Mouse (Mus musculus): ENCODE results near the gene Mrpl11.
A peak's percentile ranks its signal among the peaks of the same experiment; 100 is the strongest.
"Not testable (repeated sequence)": the region's sequence is repeated elsewhere in the genome, so short reads cannot be mapped to it uniquely, and the experiment has no call there.

The Mrpl11 gene

DNA sequence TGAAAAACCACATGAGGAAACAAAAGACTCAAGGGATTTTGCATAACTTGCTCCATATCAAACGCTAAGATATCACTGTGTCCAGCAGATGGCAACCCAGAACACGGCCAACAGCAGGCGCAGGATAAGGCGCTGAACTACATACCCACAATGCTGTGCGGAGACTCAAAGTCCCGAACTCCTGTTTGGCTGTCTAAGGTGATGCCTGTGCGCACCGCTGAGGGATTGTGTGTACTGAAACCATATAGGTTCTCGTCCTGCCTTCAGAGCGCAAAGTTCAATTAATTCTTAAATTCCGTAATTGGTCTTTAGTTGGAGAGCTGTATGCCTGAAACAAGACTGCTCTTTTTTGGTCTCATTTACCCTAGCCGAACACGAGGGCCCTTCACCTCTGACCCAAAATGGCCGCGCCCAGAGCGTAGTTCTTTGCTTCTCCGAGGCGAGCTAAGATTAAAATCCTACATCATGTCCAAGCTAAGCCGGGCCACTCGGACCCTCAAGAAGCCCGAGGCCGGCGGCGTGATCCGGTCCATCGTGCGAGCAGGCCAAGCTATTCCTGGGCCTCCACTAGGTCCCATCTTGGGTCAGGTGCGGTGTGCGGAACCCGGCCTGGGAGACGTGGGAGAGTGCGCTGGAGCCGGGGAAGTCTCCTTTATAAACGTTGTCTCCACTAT, at the start of gene Mrpl11:
Mrpl11 (plus strand) TSS at position 220 of the 674 bp plus-strand sequence.
- DNase-seq = peak; percentile 87

DNA sequence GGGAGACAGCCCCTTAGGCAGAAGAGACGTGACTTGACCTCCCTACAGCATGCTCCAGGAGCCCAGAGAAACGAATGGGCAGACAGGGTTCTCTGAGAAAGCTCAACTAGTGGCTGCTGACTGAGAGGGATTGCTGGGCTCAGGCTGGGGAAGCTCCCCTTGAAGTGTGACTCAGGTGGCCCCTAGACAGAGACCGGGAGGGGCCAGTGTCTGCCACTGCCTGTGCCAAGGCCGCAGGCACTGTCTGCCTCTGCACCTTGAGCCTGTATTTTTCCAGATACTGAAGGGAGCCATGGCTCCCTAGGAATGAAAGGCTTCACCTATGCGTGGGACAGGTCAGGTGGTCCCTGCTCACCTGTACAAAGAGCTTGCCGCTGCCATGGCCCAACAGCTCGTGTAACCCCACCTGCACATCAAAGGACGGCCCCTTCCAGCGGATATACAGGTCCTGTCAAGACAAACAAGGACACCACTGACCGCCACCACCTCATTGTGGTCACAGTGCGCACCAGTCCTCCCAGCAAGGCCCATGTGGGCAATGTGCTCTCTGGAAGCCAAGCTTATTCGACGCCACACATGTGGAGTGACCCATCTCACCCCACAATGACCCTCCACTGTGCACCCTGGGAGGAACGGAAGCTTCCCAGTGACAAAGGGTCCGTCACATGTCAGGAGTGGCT, 45.9 kb upstream of the Mrpl11 start:
- no peak for DNase-seq

DNA sequence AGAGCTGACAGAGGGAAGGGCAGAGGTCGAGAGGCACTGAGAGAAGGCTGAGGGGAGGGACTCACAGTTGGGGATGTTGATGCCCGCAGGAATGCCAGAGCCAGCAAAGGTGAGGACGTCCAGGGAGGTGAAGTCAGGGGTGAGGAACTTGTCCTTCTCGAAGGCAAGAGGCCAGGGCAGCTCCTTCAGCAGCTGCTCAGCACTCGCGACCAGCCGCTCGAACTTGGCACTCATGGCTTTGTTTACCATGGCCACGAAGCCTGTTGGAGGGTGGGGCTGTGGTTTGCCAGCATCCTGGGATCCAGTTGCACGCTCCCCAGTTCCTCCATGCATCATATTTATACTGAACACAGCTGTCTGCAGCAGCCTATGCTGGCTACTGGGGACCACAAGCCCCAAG, 45.1 kb upstream of the Mrpl11 start:
- DNase-seq = no peak

DNA sequence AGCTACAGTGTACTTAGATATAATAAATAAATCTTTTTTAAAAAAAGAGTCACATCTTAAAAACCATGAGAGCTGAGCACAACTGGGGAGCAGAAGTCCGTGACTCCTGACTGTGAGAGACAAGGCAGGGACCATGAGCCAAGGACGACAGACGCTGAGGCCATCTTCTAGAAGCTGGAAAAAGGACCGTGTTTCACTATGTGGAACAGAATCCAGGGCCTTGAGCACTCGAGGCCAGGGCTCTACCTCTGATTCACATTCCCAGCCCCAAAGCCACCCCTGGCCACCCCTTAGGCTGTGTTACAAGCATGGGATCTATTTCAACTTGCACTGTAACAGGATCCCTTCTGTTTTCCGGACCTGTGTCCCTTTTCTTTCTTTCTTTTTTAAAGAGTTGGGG, 42.3 kb upstream of the Mrpl11 start:
- DNase-seq = no peak

DNA sequence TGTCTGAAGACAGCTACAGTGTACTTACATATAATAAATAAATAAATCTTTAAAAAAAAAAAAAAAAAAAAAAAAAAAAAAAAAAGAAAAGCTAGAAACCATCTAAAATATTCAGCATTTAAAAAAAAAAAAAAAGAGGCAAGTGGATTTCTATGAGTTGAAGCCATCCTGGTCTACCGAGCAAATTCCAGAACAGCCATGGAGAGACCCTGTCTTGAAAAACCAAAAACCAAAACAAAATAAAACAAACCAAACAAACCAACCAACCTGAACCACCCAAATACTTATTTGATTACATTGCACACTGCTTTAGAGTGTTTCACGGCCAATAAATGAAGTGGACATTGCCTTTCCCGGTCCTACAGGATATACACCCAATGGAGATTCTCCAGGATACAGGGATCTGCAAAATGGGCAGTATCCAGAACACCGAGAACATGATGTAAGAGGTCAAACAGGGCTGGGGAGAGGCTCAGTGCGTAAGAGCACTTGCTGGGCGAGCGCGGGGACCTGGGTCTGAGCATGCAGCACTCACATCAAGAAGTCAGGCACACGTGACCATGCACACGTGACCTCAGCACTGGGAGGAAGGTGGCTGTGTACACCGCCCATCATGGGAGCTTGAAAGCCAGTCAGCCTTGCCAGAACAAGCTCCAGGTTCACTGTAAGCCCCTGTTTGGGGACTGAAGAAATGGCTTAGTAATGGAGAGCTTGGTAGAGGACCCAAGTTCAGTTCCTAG, 36.7 kb upstream of the Mrpl11 start:
- no peak for DNase-seq

DNA sequence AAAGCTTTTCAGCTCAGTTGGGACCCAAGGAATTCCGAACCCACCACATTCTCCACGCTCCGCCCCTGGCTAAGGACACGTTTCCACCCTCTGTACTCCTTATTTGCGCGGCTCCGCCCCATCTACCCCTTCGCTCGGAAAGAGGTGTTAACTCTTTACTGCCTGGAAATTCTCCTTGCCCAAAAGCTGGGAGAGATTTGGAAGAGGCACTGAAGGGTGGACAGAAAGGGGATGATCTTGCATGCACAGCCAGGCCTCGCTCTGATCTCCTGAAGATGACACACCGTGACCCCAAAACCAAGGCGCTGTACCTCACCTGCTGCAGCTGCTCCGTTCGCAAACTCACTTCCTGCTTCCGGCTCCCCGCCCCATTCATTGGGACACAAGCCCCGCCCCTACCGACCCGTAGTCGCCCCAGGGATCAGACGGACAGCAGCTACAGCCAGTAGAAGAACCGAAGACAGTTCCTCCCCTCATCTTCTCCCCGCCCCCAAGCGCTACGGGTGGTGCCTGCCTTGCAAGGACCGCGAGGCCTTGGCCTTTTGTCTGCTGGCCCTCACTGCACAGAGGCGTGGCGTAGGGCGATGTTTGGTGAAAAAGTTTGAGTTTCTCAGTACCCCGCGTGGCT, 33.9 kb upstream of the Mrpl11 start, which contains the start of gene Dpp3:
Dpp3 (minus strand) TSS at position 384 of the 628 bp plus-strand sequence.
- peak; percentile 100 for DNase-seq

DNA sequence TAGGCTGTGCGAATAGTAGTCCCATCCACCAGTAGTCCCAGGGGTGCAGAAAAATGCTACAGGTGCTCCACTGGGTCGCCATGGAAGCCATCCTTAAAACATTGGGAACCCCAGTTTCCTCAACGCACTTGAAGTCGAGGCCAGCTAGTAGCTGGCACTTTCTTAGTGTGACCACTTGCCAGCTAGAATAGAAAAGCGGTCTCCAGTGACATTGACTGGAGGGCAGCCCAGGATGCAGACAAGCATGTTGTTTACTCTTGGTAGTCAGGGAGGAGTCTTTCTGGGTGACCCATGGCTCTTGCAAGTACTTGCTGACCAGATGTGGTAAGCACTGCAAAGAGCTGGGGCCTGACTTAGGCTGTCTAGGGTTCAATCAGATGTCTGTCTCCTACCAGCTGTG, 33.2 kb upstream of the Mrpl11 start:
- no peak for DNase-seq

DNA sequence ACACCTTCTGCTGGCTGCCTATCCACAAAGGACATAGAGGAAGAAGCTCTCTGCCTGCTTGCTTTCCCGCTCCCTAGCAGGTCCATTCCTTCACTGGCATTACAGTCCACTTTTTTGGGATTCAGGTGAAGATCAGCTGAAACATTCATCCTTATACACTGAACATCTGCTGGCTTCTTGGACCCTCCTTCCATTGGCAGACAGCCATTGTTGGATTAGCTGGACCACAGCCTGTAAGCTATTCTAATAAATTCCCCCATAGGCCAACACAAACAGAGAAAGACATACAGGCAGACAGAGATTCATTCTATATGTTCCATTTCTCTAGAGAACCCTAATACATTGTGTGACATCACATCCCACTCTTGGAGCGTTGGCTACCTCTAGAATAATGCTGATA, 25.1 kb upstream of the Mrpl11 start:
- DNase-seq = no peak

DNA sequence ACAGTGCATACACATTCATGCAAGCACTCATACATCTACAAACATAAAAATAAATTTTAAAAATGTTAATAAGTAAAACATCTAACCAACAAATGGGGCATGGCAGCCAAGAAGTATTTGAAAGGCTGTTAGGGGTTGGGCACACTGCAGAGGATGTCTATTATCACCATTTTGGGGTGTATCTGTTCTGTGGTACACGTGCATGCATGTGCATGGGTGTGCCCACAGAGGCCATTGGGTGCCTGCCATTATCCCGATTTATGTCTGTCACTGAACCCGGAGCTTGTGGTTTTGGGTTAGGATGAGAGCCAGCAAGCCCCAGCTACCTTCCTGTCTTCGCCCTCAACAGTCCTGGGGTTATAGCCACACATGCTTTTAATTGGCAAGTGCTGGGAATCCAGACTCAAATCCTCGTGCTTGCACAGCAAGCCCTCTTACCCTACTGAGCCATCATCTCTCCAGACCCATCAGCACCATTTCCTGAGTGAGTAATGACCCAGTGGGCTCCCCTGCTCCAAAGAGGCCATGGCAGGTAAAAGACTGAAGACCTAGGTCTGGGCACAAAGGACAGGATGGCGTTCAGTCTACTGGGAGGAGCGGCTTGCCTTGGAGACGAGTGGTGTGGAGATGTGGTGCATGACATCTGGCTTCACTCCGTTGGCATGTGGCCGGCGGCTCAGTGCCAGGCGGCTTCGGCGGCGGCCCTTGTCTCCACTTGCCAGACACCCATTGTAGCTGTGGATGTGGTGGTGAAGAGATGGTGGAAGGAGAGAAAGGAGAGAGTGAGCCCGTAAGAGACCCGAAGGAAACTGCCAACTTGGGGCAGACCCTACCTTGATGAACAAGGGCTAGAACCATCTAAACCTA, 24.3 kb upstream of the Mrpl11 start:
- DNase-seq = no peak

DNA sequence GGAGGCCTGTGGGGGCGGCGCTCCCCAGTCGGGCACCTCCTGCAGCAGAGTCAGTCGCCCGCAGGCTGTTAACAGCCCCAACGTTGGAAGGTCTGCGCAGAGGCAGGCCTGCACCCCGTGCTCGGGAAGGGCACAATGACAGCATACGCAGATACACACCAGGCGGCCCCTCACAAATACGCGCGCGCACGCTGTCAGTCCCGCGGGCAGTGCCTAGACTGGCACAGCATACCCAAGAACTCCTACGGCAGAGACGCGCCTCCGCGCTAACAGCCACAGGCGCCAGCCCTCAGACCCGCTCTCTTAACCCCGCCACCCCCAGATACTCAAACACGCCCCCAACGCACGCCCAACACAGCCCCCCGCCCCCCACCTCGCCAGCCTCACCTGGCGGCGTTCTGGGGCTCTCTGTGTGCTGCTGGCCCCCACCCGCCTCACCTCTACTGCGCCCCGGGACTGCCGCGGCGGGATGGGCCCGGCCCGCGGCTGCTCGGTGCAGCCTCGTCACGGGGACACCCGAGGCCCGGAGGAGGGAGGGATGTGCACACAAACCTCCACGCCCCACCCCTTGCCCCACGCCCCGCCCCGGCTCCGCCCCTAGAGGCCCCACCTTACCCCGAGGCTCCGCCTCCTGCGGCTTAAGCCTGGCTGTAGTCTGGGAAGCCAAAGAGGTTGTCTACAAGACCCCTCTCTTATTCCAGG, 19.2 kb upstream of the Mrpl11 start, which contains the start of gene Peli3:
Peli3 (minus strand) TSS at position 577 of the 702 bp plus-strand sequence.
- DNase-seq = peak; percentile 88

DNA sequence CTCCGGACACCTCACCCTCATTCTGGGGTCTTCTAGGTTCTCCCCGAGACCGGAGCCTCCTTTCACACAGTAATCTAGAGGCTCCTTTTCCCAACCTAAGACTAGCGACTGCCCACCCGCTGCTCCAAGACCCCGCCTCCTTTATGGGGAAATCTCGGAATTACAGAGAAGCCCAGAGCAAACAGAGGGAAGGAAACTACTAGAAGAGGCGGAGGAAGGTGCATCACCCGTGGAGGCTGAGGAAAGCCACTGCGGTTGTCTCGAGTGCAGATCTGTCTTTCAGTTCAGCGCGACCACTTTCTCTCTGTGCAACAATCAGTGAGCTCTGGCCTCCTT, 18.7 kb upstream of the Mrpl11 start:
- DNase-seq = no peak

DNA sequence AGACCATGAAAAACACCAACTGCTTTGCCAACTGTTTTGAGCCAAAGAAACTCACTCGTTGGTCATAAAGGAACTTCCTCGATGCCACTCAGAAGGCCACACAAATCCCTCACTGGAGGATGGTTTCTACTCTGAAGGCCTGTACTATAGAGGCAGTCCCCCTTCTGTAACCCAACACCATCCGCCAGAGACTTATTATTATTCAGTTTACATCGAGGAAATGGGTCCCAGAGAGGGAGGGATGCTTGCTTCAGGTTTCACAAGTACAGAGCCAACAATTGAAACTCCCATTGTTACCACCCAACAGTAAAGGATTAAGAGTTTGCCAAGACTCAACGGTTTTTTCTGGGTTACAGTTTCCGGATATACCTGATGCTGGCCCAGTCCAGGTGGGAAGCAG, 16.4 kb upstream of the Mrpl11 start:
- DNase-seq = no peak

DNA sequence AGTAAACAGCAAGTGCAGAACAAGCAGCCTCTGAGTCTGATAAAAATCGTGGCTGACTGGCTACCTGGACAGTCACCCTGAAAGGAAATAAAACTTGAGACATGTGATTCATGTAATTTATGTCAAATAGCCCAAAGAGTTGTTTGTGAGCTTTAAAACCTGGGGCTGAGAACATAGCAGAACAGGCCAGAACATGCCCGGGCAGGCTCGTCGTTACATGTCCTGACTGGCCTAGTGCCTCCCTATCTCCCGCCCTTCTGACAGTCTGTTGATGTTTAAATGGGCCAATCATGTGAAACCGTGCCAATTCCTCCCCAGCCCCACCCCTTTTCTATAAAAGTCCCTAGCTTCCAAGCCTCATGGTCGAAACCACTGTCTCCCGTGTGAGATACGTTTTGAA, 13.3 kb upstream of the Mrpl11 start:
- not testable (repeated sequence) for DNase-seq

DNA sequence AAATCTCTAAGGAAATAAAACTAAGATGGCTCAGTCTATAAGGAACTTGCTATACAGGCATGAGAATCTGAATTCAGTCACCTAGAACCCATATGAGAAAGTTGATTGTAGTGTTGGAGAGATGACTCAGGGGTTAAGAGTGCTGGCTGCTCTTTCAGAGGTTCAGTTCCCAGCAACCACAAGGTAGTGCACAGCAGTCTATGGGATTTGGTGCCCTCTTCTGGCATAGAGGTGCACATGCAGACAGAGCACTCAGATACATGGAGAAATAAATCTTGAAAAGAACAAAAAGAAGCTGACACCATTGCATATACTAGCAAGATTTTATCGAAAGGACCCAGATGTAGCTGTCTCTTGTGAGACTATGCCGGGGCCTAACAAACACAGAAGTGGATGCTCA, 6.3 kb downstream of the Mrpl11 start:
- DNase-seq = peak; percentile 19

DNA sequence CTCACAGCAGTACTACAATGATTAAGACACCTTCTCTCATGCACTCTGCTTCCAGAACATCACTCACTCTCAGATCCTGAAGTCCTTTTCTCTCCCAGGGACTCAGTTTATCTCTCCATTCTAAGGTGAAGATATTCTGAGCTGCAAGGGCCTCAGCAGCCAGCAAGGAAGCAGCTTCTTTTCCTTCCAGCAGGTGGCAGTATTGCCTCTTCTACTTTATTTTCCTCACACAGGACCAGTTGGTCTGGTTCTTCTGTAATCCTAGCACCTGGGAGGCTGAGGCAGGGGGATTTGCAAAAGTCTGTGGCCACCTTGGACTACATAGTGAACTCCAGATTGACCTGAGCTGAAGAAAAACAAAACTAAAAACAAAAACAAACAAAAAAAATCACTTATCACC, 19.8 kb downstream of the Mrpl11 start:
- peak; percentile 46 for DNase-seq

DNA sequence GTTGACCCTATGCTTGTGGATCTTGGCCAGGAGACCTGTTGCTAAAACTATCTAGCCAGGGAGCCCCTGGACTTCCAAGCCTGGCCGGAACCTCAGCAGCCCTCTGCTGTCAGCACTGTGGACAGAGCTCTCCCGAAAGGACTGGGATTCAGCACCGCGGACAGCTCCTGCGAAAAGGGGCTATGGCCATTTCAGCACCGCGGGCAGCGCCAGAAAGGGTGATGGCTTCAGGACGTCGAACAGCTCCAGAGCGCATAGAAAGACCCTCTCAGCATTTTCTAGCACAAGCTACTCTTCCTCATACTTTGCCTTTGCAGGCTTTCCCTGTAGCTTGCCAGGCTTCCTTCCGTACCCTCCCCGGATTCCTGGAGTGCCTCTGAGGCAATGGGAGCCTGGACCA, 27.1 kb downstream of the Mrpl11 start:
- peak; percentile 91 for DNase-seq

DNA sequence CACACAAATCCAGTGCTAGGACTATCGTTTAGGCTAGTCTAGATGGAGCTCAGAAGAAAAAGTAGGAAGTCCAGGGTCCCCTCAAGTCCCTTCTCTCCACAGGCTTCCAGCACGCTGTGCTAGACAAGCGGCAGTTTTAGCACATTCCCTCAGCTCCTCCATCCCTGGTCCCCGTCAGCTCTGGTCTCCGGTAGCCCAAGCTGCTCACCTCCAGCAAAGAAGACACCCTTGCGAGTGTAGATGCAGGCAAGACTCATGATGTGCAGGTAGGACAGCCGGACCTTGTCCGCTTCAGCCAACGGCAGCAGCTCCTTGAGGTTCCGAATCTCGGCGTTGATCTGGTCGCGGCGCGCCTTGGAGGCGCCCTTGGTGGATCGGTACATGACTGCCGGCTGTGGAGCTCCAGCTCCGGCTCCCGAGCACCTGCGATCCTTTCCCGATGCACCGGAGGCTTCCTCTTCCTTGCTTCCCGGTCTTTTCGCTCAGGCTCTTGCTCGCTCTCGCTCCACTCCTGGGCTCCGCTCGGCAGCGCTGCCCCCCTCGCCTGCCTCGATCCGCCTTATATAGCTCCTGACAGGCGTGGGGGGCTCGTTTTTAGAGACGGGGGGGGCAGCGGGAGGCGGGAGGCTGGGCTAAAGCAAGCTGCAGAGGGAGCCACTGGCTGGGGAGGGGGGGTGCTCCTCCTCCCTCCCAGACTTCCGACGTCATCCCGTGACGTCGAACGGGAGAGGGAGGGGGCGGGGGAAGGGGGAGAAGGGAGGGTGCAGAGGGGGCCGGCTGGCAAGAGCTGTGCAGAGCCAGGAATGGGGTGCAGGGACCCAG, 27.7 kb downstream of the Mrpl11 start:
- DNase-seq = peak; percentile 5

DNA sequence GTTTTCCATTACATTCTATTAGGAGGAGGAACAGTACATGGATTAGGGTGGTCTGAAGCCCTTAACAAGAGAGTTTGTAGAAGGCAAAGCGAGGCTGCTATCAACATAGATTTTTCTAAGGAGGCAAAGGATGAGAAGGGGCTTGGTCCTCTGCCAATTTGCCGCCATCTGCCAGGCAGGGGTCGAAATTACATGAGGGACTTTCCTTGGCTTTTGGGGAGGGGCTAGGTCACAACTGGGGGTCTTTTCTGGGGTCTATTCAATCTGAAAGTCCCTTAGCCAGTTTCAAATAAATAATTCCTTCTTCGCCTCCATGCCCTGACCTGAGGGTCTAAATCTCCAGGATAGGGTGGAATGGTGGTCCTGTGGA, 28.3 kb downstream of the Mrpl11 start, which contains the start of gene Npas4:
Npas4 (minus strand) TSS at position 61 of the 370 bp plus-strand sequence.
- no peak for DNase-seq

DNA sequence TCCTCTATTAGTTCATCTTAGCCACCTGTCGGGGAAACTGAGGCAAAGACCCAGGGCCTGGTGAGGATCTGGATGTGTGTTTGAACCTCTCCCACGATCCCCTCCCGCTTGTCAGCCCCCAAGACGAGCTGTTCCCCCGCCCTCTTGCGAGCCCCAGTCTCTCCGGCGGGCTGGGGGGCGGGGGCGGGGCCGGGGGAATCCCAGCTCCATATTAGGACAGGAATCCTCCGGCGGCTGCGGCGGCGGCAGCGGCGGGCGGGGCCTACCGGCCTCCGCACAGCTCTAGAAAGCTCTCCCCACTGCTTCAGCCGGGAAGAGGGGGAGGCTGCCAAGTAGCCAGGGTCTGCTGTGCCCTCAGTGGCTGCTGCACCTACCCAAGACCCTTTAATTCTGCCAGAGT, 28.8 kb downstream of the Mrpl11 start:
- DNase-seq = peak; percentile 4

DNA sequence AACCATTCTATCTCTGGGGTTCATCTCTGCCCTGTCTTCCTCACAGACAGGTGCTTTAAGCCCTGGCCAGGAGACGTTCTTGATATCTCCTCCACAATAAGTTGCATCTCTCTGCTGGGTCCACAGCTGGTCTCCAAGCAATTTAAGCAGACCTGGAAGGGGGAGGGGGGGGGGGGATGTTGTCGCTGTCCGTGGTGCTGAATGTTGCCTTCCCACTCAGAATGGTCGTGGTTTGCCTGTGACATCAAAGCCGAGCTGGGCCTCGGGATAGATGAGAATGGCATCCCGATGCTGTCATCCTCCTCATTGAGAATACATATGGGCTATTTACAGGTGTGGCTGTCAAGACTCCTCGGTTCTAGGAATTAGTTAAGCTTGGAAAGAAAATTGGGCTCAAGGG, 30.4 kb downstream of the Mrpl11 start:
- DNase-seq = no peak

DNA sequence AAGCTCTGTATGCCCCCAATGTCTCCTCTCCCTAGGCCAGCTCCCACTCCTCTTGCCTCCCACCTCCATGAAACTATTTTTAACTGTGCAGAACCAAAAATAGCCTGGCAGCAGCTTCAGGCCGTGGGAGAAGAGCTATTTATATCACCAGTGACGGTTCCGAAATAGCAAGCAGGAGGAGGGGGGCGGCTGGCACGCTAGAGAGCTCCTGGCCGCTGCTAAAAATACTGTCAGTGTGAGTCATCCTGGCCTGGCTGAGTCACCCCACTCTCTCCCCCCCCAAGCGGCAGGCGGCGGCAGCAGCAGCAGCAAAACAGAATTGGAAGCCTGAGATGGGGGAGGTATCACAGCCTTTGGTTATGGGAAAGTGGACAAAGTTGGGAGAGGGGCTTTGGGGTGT, 31.0 kb downstream of the Mrpl11 start:
- peak; percentile 19 for DNase-seq
